Mouse (Mus musculus): ENCODE measurements around the gene Gm2174.
A peak's percentile ranks its signal among the peaks of the same experiment; 100 is the strongest.

Gene Gm2174

DNA sequence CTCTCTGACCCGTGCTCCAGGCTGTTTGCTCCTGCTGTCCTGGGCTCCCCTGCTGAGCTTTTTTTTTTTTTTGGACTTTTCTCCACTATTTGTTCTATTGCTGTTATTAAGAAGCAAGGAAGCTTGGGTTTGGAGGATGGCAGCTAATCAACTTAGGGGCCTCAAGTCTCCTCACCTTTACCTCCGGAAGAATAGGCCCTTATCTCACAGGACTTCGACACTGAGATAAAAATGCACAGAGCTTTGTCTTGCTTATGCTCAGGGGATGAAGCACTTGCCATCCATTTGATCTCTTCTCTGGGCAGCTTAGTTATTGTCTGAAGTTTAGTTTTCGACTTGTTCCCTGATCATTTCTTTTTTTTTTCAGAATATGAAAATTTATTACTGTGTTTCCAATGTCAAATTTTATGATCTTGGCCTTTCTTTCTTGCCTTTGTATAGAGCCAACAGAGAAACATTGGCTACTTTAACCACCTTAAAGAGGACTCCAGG lies at the start of gene Gm2174:
Gene Gm2174, plus strand, starts transcription at position 442 of the 492 bp plus-strand sequence.
- no peak for DNase-seq (ENCODE audit: low spot score)

GRCm38 (mm10) chrX:56404646-56405045 lies 43.1 kb upstream of the Gm2174 start:
- no peak for DNase-seq (ENCODE audit: low spot score)

DNA sequence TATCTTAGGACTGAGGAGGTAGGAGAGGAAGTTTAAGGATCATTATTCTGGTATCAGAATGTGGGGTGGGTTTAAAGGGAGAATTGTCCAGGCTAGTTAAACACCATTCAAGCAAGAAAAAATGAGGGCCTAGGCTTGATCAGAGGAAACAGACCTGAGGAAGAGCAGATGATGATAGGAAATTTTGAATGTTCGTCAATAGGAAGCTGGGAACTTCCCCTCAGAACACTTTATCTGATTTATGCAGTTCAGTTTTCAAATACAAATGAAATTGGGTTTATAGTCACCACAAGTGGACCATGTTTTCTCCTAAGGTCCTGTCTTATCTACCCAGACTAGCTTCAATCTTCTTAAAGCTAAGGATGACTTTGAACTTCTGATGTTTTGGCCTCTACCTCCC lies 42.3 kb upstream of the Gm2174 start:
- no peak for DNase-seq (ENCODE audit: low spot score)

DNA sequence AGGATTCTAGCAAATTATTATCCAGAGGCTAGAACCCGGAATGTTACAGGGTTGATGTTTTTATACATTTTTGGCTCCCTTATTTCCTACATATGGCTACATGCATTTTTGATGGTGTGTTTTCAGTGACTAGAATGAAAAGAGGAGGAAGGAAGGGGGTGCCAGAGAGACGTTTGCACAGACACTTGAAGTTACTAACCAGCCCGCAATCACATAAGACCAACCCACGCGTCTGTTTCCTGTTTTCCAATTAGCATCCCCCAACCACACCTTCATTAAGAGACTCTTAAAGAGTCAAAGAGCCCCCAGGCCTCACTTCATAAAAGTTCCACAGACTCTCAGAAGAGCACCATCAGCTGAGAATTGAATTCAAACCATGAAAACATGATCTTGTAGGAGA lies 41.6 kb upstream of the Gm2174 start:
- no peak for DNase-seq (ENCODE audit: low spot score)

- no peak for DNase-seq (ENCODE audit: low spot score)
Measured at GRCm38 (mm10) chrX:56416277-56416676, 31.5 kb upstream of the Gm2174 start.

GRCm38 (mm10) chrX:56417541-56417940 lies 30.2 kb upstream of the Gm2174 start:
- DNase-seq (ENCODE audit: low spot score), result no peak

- DNase-seq (ENCODE audit: low spot score), result no peak
Measured at GRCm38 (mm10) chrX:56430601-56431000, 17.2 kb upstream of the Gm2174 start.

DNA sequence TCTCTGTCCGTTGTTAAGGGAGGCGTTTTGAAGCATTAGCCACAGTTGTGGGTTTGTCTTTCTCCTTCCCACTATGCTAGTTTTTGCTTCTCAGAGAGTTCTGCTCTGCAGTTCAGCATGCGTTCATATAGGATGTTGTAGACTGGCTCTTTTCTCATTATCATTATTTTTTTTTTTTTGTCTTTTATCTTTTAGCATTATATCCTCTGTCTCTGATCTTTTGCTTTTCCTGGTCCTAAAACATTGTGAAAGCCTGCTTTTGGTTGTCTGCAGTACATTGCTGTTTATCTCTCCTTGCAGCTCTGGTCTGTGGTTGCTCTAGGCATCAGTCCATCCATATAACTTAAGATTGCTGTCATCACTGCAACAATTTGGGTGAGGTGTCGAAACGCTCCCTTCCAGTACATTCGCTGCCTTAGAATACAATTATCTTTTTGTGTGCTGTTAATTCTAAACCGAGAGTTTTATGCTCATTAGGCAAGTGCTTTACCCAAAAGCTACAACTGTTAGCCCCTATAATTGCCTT lies 11.9 kb upstream of the Gm2174 start:
- DNase-seq (ENCODE audit: low spot score), result no peak

DNA sequence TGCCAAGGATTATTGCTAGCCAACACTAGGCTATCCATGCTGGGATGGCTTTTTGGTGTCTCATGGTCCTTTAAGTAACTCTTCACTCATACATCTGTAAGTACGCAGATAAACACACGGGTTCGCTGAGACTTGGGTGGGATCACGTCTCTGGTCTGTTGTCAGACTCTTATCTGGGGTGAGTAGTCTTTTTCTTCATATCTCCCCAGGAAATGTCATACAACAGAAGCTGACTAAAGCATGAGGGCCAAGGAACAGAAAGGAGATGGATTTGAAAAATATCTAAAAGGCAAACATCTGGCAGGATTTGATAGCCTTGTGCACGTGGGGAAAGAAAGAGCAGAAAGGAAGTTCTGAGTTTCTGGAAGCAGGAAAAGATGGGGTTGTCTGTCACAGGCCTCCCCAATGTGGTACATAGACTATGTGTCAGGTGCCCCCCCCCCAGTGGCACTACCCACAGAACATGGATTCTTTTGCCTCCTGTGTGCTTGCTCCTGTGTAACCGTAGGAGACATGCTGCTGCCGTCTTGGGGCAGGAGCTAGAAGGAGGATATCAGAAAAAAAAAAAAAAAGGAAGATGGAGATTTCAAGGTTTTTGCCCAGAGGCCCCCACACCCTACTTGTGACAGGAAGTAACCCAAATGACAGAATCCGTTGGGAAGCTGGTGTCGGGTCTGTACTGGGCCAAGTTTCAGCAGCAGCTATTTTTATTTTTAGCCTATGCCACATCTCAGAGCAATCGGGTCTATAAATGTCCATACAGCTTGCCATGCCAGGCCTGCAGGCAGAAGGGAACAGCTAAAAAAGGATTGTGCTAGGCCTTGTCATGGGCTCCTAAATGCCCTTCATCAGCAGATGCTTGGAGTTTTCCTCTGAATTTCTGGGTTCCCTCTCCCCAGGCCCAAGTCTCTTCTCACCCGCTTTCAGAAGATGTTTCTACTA lies 1.0 kb upstream of the Gm2174 start:
- DNase-seq (ENCODE audit: low spot score), result no peak

DNA sequence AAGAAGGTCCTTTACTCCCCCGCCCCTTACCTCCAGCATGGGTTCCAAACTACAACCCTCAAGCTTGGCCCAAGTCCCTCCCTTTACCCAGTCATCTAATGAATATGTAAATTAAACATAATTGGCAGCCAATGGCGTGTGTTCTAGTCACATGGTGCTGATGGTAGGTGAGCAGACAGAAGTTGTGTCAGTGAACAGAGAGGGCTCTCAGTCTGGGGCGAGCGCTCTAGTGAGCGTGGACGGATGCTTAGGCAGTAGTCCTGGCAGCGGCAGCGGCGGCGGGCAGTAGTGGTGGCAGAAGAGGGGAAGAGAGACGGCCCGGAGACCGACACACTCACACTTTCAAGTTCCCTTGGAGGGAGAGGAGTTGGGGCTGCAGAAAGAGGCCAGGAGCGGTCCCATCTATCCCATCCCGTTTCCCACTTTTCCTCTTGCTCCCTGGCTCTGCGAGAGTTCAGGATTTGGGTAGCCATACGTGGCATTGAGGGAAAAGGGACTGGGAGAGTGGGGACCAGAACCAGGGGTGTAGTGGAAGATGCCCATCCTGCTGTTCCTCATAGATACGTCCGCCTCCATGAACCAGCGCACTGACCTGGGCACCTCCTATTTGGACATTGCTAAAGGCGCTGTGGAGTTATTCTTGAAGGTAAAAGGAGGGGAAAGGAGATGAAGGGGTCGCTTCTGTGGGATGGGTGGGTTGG lies 7.1 kb downstream of the Gm2174 start, which contains the start of gene Ints6l:
Gene Ints6l, plus strand, starts transcription at position 187 of the 701 bp plus-strand sequence.
- DNase-seq (ENCODE audit: low spot score), result peak; percentile 69

- DNase-seq (ENCODE audit: low spot score), result peak; percentile 88
Measured at GRCm38 (mm10) chrX:56455372-56456246, 7.8 kb downstream of the Gm2174 start.

GRCm38 (mm10) chrX:56456379-56456778 lies 8.6 kb downstream of the Gm2174 start:
- DNase-seq (ENCODE audit: low spot score), result no peak

- no peak for DNase-seq (ENCODE audit: low spot score)
Measured at GRCm38 (mm10) chrX:56462020-56462933, 14.5 kb downstream of the Gm2174 start.

- no peak for DNase-seq (ENCODE audit: low spot score)
Measured at GRCm38 (mm10) chrX:56464906-56465305, 17.1 kb downstream of the Gm2174 start.

DNA sequence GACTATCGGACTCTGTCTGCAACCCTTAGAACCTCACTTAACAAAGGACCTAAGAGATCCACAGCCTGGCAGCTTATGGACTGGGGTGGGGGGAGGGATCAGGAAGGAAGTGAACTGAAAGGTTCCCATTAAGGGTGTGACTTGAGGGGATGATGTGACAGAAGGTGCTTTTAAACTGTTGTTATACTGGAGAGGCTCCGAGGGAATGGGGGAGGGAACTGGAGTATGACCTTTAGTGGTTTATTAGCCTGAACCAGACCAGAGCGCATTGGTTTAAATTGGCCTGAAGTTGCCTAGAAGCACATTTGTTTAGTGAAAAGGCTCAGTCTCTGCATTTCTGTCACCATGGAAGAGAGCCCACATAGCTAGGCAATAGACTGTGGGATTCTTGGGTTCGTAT lies 19.9 kb downstream of the Gm2174 start:
- no peak for DNase-seq (ENCODE audit: low spot score)

- DNase-seq (ENCODE audit: low spot score), result no peak
Measured at GRCm38 (mm10) chrX:56468422-56468821, 20.7 kb downstream of the Gm2174 start.

DNA sequence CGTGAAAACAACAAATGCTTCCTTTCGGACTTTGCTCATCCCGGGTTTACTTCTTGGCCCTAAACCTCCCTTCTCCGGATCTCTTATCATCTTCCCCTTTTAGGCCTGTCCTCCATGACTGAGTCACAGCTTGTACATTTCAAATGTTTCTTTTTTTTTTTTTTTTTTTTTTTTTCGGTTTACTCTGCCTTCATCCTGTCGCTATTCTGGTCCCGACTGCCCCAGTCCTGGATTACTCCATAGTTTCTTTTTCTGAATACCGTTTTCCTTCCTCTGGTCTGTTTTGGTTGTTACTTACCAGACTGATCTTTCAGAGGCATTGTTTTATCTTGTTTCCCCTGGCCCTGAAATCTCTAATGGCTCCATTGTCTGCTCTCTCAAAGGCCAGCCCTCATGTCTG lies 26.3 kb downstream of the Gm2174 start:
- no peak for DNase-seq (ENCODE audit: low spot score)

DNA sequence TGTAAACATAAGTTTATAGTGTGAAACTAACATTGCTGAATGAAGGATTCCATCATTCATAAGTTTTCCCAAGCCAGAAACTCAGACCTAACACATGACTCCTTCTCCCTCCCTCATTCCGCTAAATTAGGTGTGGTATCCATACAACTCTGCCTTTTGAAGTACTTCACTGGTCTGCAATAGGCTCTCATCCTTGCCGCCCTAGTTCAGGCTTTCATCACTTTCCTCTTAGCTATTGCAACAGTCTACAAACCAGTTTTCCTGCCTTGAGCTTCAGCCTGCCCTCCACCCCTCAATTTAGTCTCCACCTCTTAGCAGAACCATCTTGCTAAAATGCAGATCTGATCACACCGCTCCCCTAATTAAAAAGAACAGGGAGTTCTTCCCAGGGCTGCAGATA lies 29.8 kb downstream of the Gm2174 start:
- DNase-seq (ENCODE audit: low spot score), result no peak

DNA sequence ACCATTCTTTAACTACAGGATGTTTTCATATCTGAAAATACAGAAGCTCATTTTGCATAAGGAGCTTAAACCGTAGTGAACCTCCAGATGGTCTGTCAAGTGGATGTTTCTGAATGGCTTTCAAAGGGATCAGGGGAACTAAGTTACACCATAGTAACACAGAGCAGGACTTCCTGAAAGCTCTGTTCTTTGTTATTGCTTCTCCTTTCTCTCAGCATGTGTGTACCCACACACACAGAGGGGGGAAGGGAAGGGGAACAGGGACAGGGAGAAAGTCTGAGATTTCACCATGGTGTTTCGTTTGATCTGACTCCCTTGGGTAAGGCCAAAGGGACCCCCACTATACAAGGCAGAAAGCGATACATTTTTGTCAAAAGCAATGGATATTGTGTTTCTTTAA lies 34.1 kb downstream of the Gm2174 start:
- no peak for DNase-seq (ENCODE audit: low spot score)

DNA sequence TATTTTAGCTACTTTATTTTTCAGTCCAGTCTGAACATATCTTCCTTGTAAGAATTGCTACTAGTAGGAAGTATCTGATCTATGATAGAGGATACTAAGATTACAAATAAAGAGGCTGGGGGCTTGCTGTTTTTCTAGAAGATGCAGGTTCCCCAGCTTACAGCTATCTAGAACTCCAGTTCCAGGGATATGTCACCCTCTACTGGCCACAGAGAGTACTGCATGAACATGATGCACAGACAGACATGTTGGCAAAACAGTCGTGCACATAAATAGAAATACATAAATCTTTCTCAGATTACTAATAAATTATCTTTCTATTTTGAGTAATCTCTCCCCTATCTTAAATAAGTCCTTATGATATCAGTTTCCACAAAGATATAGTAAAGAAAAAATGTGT lies 42.0 kb downstream of the Gm2174 start:
- DNase-seq (ENCODE audit: low spot score), result peak; percentile 79

DNA sequence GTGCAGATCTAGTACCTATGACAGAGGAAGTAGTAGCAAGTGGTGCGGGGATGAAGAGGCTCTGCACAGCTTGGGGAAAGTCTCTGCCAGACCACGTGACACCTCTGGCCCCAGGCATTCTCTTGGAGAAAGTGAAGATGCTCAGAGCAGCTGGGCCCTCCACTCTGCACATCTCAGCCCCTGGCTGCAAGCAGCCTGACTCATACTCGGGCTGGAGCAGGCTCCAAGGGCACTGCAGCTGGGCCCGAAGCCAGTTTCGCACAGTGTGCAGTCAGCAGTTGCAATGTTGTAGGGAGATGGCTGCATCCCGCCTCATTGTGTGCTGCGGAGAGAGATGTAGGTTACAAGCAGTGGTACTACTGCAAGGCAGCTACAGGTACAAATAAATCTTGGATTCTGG lies 49.5 kb downstream of the Gm2174 start:
- peak; percentile 2 for DNase-seq (ENCODE audit: low spot score)
